Mouse (Mus musculus): ENCODE results near the gene Slc7a1. TPM values are rescaled to one million over a fixed set of nuclear protein-coding genes. Genes with fewer than 3 reads are reported as not detected.

The Slc7a1 gene
- polyA plus RNA-seq, 1 experiment = 21.2 TPM

DNA sequence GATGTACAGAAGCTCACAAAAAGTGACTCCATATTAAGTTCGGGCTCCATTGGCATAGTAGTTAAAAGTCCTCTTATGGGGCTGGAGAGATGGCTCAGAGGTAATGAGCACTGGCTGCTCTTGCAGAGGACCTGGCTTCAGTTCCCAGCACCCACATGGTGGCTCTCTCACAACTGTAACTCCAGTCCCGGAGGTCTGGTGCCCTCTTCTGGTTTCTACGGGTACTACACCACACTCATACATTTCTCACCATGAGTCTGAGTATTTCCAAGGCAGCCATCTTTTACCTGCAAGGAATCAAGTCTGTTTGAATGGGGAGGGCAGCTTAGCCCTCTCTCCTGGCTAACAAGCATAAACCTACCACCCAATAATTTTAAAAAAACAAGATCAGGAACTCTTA is 30.5 kb downstream of the Slc7a1 start:
- DNase-seq (ENCODE audit: low read depth) = no peak

DNA sequence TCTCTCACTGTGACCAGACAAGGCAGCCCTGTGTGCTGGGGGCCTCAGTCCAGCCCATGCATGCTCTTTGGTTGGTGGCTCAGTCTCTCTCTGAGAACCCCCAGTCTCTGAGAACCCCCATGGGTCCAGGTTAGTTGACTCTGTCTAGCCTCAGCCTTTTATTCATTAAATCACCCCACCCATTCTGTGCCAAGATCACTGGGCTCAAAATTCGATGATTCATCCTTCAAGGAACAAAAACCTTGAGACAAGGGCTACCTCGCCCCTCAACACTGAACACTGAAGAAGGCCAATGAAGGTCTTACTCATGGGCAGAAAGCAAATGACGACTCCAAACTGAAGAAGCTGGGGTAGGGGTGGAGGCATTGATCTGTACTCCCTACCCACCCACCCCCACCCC is 31.9 kb downstream of the Slc7a1 start:
- no peak for DNase-seq (ENCODE audit: low read depth)

DNA sequence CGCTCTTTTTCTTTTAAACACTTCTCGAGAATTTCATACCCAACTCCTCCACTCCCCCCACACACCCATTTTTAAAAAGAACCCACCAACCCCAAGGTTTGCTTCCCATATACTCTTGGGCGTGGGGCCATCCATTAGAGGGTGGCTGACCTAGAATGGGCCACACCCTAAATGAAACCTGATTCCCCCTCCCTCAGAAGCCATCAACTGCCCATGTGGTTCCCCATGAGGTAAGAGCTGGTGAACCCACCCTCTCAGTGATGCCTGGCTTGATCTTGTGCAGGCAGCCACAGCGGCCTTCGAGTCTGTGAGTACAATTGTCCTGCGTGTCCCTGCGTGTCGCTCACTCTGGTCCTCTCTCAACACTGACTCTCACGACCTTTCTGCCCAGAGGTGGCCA is 33.2 kb downstream of the Slc7a1 start:
- DNase-seq (ENCODE audit: low read depth) = no peak

DNA sequence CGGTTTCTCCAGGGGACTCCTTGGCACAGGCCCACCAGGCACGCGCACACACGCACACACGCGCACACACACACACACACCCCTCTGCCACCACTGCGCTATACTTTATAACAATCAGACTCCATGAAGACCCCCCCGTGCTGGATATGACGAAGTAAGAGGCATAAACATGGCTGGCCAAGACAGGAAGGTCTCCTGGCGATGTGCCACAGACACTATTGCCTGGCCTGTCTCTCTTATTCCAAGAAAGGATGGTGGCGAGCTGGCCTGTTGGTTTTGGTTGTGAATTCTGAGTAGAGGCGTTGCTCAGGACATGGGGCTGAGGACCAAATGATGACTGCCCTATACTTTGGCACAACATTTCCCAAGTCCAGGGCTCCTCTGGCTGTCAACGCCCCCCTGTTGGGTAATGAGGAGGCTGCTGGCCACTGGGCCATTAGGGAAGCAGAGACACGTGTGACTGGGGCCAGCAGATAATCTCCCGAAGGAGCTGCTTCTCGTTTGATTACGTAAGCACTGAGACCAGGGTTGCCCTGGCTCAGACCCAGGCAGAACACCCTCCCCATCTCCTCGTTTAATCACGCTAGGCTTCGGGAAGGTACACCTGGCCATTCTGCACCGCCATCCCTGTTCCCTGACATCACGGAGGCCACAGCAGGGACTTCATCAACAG is 36.1 kb downstream of the Slc7a1 start:
- DNase-seq (ENCODE audit: low read depth) = no peak

DNA sequence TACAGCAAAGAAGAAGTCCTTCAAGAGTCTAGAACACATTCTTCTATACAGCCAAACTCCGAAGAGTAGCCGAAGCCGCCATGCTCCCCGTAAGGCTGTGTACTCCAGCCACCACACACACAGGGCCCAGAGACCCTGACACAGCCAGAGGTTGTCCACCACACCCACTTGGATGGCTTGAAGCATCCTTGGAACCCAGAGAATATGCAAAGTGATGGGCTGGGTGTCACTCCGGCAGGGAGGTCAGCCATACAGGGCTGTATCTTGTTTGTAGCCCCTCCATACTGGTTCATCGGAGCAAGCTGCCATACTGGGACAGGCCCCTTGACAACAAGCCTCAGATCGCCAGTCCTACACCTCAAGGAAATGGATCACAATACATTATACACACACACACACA is 37.4 kb downstream of the Slc7a1 start:
- no peak for DNase-seq (ENCODE audit: low read depth)

DNA sequence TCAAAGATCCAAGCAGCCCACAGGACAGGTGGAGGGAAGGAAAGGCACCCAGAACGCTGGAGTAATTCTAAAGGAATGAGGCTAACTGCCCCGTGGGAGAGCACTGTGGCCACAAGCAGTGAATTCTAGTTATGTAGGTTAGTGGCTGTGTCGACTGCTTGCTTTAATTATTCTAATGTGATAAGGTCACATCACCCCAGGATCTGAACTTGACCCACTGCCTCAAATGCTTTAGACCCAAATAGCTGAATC is 38.0 kb downstream of the Slc7a1 start:
- no peak for DNase-seq (ENCODE audit: low read depth)

DNA sequence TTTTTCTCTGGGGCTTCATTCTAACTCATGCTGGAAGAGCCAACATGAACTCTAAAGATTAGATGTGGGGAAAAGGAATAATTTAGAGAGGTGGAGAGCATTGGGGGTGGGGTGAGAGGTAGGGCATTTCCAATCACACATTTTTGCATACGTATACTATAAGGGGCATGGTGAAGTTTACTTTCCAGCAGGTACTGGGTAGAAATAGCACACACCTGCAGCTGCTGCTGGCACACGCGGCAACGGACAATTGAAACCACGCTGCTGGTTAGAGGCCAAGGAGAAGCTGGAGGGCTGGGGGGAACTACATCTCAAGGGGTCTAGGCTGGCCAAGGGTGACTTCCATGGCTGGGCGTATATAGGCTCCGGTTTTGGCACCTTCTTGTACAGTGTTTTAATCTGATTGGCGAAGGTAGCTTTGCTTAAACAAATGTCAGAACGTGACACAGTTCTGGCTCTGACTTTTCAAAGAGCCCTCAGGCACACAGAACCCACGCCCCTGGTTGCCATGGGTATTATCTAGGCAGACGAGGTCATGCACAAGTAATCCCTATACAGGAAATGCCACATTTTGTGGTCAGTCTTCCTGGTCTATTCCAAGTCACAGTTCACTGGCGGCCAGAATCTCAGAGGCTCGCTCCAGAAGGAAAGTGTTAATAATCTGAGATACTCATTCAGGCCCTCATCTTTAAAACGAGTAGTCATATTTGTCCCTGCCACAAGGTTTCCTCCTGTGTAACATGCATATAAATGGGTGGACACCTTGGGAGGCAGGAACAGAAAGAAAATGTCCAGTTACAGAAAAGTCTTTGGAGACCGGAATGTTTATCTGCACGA is 38.6 kb downstream of the Slc7a1 start:
- no peak for DNase-seq (ENCODE audit: low read depth)

DNA sequence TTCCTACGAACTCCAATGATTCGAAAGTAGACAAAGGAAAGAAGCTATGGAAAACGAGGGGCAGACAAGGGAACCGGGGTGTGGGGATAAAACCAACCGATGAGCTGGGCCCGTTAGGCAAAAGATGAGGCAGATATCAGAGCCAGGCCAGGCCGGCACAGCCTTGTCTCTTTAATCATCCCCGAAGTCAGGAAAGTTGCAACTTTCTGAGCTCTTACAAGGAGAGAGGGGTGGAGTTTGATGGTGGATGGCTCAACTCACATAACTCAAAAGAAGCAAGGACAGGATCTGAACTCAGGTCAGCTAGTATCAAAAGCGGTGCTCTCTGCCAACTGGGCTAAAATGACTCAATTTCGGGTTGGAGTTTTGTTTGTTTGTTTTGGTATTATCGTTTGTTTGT is 40.6 kb downstream of the Slc7a1 start:
- DNase-seq (ENCODE audit: low read depth) = no peak

DNA sequence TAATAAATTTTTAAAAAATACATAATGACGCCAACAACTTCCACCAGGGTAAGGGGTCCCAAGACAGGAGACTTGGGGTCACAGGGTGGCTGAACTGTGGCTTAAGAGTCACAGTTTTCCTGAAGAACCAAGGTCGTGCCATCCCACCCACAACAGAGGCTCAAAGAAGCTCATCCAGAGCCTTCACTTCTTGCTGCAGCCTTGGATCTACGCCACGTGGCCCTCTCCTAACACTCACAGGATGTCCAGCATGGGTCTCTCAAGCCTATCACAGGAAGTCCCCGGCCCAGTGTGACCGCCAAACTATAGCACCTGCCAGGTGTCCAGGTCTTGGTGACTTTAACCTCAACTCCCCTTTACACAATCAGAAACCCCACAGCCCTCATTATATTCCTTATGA is 42.5 kb downstream of the Slc7a1 start:
- no peak for DNase-seq (ENCODE audit: low read depth)

DNA sequence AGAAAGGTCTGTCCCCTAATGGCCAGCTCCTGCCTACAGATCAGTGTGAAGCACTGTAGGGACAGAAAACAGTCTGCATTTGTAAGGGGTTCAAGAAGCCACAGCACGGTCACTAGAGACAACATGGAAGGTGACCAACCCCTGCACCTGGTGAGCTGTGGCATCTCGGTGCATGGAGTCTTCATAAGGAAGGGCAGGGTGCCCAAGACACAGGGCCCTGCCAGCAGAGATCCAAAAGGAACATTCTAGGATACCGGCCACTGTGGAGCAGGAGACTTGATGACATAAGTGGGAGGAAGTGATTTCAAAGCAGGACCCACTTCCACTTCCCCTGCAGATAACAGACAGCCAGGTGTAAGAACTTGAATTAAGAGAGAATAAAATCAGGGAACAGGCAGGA is 43.9 kb downstream of the Slc7a1 start:
- DNase-seq (ENCODE audit: low read depth) = no peak

DNA sequence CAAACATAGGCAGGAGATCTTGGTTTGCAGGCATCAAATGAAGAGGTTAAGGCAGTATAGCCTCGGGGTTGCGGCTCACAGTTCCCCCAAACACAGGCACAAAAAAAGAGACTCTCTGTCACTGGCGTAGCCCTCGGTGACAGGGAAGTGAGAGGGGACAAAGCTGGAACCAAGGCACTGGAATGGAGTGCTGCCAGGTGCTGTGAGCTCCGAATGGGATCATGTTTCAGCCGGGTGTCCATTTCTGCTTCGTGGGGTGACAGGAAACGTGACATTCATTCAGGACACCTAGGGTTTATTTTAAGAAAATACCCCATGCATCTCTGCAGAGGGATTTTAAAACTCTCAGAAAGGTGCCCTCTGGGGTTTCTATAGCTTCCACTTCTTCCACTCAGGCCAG is 45.2 kb downstream of the Slc7a1 start:
- no peak for DNase-seq (ENCODE audit: low read depth)

DNA sequence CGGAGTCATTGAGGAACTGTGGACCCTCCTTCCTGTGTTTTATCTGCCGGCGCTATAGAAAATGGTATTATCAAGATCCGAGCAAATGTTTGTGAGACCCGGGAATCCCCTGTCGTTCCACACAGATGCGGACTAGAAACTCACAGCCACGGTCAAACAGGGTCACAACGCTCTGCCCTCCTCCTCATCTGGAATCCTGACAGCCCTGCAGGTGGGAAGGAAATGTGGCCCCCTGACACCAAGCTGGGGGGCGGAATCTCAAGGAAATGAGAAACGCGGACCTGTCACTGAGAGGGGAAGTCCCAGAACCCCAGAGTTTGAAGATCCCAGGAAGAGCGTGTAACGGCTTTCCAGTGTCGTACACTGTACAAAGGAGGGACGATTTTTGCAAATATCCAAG is 46.3 kb downstream of the Slc7a1 start:
- no peak for DNase-seq (ENCODE audit: low read depth)

DNA sequence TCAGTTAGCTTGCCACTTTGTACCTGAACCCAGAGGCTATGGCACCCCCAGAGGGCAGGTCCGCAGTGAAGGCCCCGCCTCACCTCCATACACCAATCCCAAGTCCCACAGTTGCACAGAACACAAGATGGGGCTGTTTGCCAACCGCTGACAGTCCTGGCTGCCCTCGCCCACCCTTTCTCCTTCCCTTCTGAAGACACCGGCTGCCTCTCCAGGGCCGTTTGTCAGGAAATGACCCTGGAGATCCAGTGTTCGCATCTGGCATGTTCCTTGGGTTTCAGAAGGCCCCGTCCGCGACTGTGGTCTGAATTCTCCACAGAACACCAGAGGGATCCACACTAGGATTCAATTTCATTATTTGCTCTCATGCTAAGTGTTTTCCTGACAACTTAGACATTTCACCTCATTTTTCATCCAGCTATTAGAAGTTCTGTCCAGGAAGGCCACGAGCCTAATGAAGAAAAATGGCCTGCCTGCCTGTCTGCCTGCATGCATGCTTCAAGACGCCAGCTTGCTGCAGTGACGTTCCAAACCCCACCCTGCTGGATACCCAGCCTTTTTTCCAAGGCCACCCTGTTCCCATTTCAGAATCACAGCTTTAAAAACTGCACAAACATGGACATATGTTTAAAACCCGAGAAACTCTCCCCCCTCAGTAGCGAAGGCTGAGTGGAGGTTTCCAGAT is 50.2 kb downstream of the Slc7a1 start:
- DNase-seq (ENCODE audit: low read depth) = no peak

DNA sequence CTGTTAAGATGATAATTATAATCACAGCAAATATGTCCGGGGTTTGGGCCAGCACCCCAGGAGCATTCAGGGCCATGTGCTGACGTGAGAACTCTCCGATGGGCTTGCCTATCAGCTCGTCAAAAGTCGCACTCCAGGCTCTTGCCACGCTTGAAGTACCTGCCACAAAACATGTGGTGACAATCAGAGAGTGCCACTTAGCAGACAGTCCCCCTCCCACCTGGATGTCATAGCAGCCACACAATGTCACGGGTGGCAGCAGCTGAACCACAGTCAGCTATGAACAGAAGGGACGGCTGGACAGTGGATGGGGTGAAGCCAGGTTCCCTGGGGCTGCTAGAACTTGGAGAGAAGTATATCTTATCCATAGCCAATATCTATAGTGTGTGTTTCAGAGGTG is 51.6 kb downstream of the Slc7a1 start:
- DNase-seq (ENCODE audit: low read depth) = no peak

DNA sequence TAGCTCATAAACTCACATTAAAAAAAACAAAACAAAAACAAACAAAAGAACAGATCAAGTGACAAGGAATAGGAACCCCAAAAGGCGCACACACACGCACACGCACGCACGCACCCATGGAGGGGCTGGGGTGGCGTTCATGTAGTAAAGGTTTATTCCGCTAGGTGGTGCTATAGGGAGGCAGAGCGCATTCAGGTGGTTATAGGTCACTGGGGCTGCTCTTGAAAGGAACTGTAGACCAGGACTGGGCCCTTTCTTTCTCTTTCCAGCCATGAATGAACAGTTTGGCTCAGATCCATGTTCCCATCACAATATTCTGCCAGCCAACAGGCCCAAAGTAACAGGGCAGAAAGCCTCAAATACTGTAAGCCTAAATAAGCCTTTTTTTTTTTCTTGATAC is 53.2 kb downstream of the Slc7a1 start:
- no peak for DNase-seq (ENCODE audit: low read depth)

DNA sequence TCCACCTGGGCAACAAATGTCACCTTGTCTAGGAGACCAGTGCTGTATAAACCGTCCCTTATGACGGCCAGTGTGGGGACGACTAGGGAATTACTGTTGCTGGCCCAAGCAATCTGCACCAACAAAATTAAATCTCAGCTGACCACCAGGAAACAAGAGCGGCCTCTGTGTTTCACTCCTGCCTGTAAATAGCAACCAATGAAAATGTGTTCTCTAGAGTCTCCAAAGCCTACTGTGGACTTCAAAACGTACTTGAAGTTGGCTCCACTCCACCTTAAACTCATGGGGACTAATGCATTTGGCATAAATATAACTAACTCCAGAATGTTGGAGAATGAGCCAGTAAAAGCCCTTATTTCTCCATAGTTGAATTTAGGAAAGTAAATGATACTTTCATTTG is 55.3 kb downstream of the Slc7a1 start:
- DNase-seq (ENCODE audit: low read depth) = no peak

DNA sequence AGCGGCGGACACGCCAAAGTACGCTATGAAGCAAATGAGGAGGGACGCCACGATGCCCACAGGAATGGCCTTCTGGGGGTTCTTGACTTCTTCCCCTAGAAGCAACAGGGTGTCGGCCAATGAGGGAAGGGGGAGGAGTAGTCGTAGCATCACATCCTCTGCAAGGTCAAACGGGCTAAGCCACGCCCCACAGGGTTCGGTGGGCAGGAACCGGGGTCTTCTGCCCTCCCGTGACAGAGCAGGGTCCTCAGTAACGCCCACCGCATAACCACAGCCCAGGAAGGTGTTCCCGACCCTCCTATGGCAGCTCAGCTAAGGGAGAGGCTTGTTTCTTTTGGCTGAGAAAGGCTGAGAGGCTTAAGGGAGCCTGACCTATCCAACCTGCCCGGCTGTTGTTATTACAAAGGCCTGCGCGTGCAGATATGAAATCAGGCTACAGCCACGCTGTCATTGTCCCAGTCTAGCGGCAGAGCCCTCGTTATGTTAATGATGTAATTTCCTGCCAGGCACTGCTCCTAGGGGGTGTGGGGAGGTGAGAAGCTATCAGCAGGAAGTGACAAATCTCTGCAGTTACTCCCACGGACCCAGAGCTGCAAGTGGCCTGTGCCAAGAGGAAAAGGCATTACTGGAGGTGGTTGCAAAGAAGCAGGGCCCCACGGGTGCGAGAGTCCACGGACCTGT is 57.5 kb downstream of the Slc7a1 start:
- DNase-seq (ENCODE audit: low read depth) = no peak

DNA sequence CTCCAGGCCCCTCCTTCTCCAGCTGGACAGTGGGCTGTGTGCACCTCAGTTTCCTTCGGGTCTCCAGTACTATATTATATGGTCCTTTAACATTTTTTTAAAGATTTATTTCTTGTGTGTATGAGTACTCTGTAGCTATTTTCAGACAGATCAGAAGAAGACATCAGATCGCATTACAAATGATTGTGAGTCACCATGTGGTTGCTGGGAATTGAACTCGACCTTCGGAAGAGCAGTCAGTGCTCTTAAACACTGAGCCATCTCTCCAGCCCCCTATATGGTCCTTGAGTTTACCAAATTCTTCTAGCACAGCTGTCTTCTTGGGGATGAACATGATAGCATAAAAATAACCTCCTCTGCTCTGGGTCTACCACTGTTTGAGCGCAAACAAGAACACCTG is 60.6 kb downstream of the Slc7a1 start:
- no peak for DNase-seq (ENCODE audit: low read depth)

DNA sequence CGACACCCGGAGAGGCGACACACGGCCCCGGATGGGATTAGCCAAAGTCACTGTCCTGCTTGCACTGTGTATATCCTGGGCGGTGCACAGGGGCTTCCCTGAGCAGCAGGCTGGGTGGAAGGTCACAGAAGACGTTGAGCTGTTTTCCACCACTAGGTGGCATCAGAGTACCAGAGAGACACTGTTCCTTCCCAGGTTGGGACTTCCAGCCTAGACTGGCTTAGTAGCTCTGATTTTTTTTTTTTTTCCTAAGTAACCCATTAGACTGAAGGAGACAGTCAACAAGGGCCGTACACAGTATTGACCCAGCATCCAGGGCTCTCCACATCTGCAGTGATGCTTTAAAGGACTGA is 67.1 kb downstream of the Slc7a1 start:
- DNase-seq (ENCODE audit: low read depth) = no peak

DNA sequence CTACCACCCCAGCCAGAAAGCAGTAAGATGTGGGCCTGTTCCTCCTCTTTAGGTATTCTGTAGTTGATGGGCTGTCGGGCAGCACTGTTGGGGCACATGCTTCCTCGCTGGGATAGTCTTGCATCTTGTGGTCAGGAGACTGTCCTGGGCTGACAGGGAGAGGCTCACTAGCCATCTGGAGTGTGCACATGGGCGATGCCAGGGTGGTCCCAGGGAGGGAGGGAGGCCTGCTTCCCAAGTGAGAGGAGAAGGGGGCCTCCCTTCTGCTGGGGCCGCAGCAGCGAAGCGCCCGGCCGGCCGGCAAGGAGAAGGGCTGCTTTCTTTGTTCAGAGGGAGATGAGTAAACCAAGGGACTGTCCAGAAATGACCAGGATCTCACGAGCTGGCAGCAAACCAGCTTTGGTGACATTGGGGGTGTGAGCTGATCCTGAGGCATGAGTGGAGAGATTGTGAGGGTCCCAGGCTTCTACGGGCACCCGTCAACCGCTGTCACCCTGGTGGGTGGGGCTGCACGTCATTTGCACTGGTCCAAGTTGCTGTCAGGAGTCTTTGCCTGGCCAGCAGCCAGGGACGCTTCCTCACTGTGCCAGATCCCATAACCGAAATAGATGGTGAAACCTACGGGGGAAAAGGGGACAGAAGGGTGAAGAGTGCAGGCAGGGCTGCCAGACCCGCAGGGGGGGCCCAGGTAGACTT is 67.6 kb downstream of the Slc7a1 start:
- no peak for DNase-seq (ENCODE audit: low read depth)

DNA sequence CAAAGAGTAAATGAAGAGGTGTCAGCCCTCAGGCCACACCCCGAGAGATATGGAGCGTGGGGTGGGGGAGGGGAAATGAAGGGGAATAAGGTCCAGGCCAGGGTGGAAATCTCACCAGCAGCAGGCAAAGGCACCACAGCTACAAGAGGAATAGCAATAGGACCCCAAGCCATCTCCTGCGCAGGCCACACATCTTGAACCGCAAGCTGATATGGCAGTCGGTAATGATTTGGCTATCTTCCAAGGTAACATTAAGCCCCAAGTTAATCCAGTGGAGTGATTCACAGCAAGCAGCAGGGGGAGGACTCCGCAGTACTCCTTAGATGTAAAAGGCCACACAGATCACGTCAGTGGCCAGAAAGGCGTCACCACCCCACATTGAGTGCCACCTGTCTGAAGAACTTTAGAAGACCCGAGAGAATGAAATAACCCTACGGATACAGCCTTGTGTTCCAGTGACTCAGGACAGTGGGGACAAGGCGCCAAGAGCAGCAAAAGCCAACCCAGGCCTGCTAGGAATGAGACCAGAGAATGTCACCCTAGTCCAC is 68.4 kb downstream of the Slc7a1 start:
- no peak for DNase-seq (ENCODE audit: low read depth)

DNA sequence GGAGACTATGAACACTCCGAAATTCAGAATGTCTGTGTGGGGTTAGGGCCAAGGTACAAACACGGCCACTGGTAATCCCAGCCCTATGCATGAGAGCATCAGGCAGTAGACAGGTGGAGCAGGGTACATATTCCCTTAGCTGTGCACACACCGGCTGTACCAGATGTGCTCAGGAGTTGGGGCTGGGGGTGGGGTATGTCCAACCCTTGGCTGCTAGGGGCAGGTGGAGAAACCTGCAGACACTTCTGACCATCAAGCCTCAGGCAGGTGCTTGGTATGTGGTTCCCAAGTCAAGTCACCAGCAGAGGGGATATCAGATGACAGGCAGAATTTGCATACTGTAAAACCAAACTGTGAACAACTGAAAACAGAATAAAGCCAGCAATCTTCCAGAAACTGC is 70.7 kb downstream of the Slc7a1 start:
- no peak for DNase-seq (ENCODE audit: low read depth)

Data from gonadal fat pad, adult 2 months (tissue).